Comparison of ENCODE assay signal across 8 mouse cellular contexts in the genomic region with DNA sequence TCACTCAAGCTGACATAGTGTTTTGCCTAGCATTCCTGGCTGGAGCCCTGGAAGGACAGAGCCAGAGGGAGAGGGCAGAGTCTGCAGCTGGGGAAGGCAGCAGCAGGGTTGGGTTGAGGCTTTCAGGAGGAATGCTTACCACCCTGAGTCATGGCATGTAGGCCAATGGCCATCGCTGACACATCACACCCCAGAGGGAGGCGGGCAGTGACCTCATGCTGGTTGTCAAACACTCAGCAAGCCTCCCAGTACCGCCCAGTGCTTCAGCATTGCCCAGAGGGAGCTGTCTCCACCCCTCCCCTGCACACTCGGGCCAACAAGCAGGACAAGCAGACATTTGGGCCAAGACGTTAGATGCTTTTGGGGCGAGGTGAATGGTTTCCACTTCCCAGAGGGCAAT. TPM values are rescaled to one million over a fixed set of nuclear protein-coding genes. Genes with fewer than 3 reads are reported as not detected.
DNase-seq lines count a peak whose midpoint lies in the region; ATAC-seq and TF ChIP-seq lines count a peak whose summit lies in the region.

No protein-coding gene starts in this region.

- 35% methylated on average over 6 of the region's 6 CpGs for WGBS in intestine, embryonic 16.5 days

- H3K27me3 ChIP-seq in intestine, embryonic 16.5 days (replicated peaks; ENCODE audit: control insufficient read depth, insufficient read depth, low read length), result no peaks in the 10 kb centered on the region

- intact Hi-C loops in gastrocnemius, adult 2 months (cut with DNase I), result no loop called here

- ATAC-seq in intestine, embryonic 16.5 days, result peak; percentile 77
- ATAC-seq in erythroblast, adult 5-6 weeks (replicated peaks; ENCODE audit: low FRiP score, poor library complexity, severe bottlenecking), result no peak

- no peak overlapping the region for H3K9ac ChIP-seq in intestine, embryonic 16.5 days (ENCODE audit: low read depth, low read length)

- no peaks in the 10 kb centered on the region for H3K36me3 ChIP-seq in intestine, embryonic 16.5 days (ENCODE audit: control insufficient read depth, insufficient read depth, low read length)

- peaks cover 6% of the 10 kb centered on the region; the same call in 1 of the 2 replicates for H3K4me1 ChIP-seq in intestine, embryonic 16.5 days (ENCODE audit: control insufficient read depth, insufficient read depth, low read length)

- TF ChIP-seq CTCF in gastrocnemius, adult 2 months (IDR thresholded peaks at IDR 0.05), result no peak

- peak overlapping the region; percentile 81 for H3K27ac ChIP-seq in gastrocnemius, adult 2 months
- no peak overlapping the region for H3K27ac ChIP-seq in intestine, embryonic 16.5 days (ENCODE audit: low read length)

- H3K4me3 ChIP-seq in gastrocnemius, adult 2 months, result no peak overlapping the region
- H3K4me3 ChIP-seq in intestine, embryonic 16.5 days (ENCODE audit: low read length), result no peak overlapping the region

- DNase-seq in NIH3T3 (ENCODE audit: low read depth), result peak; percentile 95
- DNase-seq in gastrocnemius, adult 2 months, result peak; percentile 92
- DNase-seq in lung, postnatal 14 days, result peak; percentile 82
- no peak for DNase-seq in B cell, adult 2 months
- DNase-seq in layer of hippocampus, postnatal 25 days (ENCODE audit: extremely low spot score in 1 of 2, low spot score in 1 of 2), result no peak
- DNase-seq in layer of hippocampus, postnatal 10 days (ENCODE audit: low spot score in 2 of 2), result no peak

- H3K4me2 ChIP-seq in intestine, embryonic 16.5 days (ENCODE audit: low read depth, low read length), result no peak overlapping the region

- no peaks in the 10 kb centered on the region for H3K9me3 ChIP-seq in intestine, embryonic 16.5 days (ENCODE audit: control insufficient read depth, low read length)

RNA-seq across cellular contexts. Expression of a gene that starts 46.5 kb away (rescaled TPM):
- total RNA-seq in gastrocnemius, adult 2 months (2021), result 10 to 100 TPM; 11.3 to 11.7 TPM
- polyA plus RNA-seq in intestine, embryonic 16.5 days (2015; fragmentation: Nextera tagmentation; extraction: Ambion mirVana), result 6.8 and 9.1 TPM in 2 replicates
- 10 to 100 TPM; 31.0 to 38.8 TPM for total RNA-seq in layer of hippocampus, postnatal 25 days (2021)
- 10 to 100 TPM; 28.4 to 30.7 TPM for total RNA-seq in layer of hippocampus, postnatal 10 days (2021)
- total RNA-seq in erythroblast, adult 5-6 weeks (2015; ENCODE audit: low replicate concordance), result not detected in 2 replicates
- not detected in 2 replicates for total RNA-seq in erythroblast, adult 5-6 weeks (2017; ENCODE audit: low replicate concordance)

Comparison
In these comparisons a context has a peak if more than half of its experiments do, and no peak if none do; other contexts are left out.
1. DNase-seq: peak in NIH3T3 (single experiment), gastrocnemius, adult 2 months (single experiment) and lung, postnatal 14 days (single experiment); none in B cell, adult 2 months (0 of 2), layer of hippocampus, postnatal 25 days (0 of 2) and layer of hippocampus, postnatal 10 days (0 of 2).
2. RNA of a gene that starts 46.5 kb away (total RNA-seq): 31.0 to 38.8 TPM in layer of hippocampus, postnatal 25 days, 28.4 to 30.7 TPM in layer of hippocampus, postnatal 10 days and 11.3 to 11.7 TPM in gastrocnemius, adult 2 months; not detected in erythroblast, adult 5-6 weeks; every median in the first group is over 4 times any median in the second.